Mouse (Mus musculus): ENCODE measurements around the gene Scn3b.

GRCm38 (mm10) chr9:40333649-40334396, 64.8 kb downstream of the Scn3b start:
- TF ChIP-seq CTCF (IDR thresholded peaks at IDR 0.05) (peak; percentile 94), EP300 (IDR thresholded peaks at IDR 0.05) (no peak)
